Comparison of ENCODE assay signal across 8 mouse cellular contexts in genomic region chrX:18162192-18162857, GRCm38 (mm10). TPM values are rescaled to one million over a fixed set of nuclear protein-coding genes. Genes with fewer than 3 reads are reported as not detected.
DNase-seq lines count a peak whose midpoint lies in the region; ATAC-seq and TF ChIP-seq lines count a peak whose summit lies in the region.

Gene Kdm6a (plus strand): TSS chrX:18162575.

- peak; percentile 55; the same call in 1 of the 2 replicates for TF ChIP-seq POLR2A in testis, adult 2 months (IDR thresholded peaks at IDR 0.05; ENCODE audit: control insufficient read depth, low read depth, low read length)

- H3K4me1 ChIP-seq in E14TG2a.4 (replicated peaks; ENCODE audit: low read depth, low read length): peaks cover 4% of the 10 kb centered on the region
- H3K4me1 ChIP-seq in forebrain, embryonic 12.5 days: no peaks in the 10 kb centered on the region
- no peaks in the 10 kb centered on the region for H3K4me1 ChIP-seq in heart, postnatal 0 days (ENCODE audit: control insufficient read depth, insufficient read depth)
- no peaks in the 10 kb centered on the region; the same call in 1 of the 2 replicates for H3K4me1 ChIP-seq in liver, embryonic 16.5 days (ENCODE audit: control insufficient read depth, low read depth, low read length)
- H3K4me1 ChIP-seq in neural tube, embryonic 13.5 days (replicated peaks): 0 out of 2 replicates have a peak, but pooled peaks cover 3% of the 10 kb centered on the region
- no peaks in the 10 kb centered on the region for H3K4me1 ChIP-seq in testis, adult 2 months (ENCODE audit: control insufficient read depth, insufficient read depth, low read length)

- H3K9me3 ChIP-seq in E14TG2a.4 (ENCODE audit: low read length): no peaks in the 10 kb centered on the region
- no peaks in the 10 kb centered on the region for H3K9me3 ChIP-seq in forebrain, embryonic 12.5 days
- no peaks in the 10 kb centered on the region for H3K9me3 ChIP-seq in heart, postnatal 0 days (replicated peaks; ENCODE audit: control insufficient read depth, low read length)
- no peaks in the 10 kb centered on the region for H3K9me3 ChIP-seq in liver, embryonic 16.5 days (replicated peaks; ENCODE audit: control insufficient read depth, low read length)
- H3K9me3 ChIP-seq in neural tube, embryonic 13.5 days: no peaks in the 10 kb centered on the region

- H3K27ac ChIP-seq in forebrain, embryonic 12.5 days: peak within 1 kb of the TSS; percentile 97
- peak within 1 kb of the TSS; percentile 99 for H3K27ac ChIP-seq in heart, postnatal 0 days (ENCODE audit: low read depth)
- peak within 1 kb of the TSS; percentile 98 for H3K27ac ChIP-seq in liver, embryonic 16.5 days (ENCODE audit: low read length)
- H3K27ac ChIP-seq in neural tube, embryonic 13.5 days (replicated peaks): peak within 1 kb of the TSS; percentile 97
- peak within 1 kb of the TSS; percentile 86 for H3K27ac ChIP-seq in testis, adult 2 months (ENCODE audit: control insufficient read depth, insufficient read depth, low read depth, low read length)

- no peaks in the 10 kb centered on the region for H3K36me3 ChIP-seq in E14TG2a.4 (ENCODE audit: insufficient read depth, low read length)
- no peaks in the 10 kb centered on the region for H3K36me3 ChIP-seq in forebrain, embryonic 12.5 days (replicated peaks)
- H3K36me3 ChIP-seq in heart, postnatal 0 days (replicated peaks; ENCODE audit: control insufficient read depth, insufficient read depth, low read length): no peaks in the 10 kb centered on the region
- no peaks in the 10 kb centered on the region for H3K36me3 ChIP-seq in liver, embryonic 16.5 days (ENCODE audit: control insufficient read depth, insufficient read depth)
- no peaks in the 10 kb centered on the region for H3K36me3 ChIP-seq in neural tube, embryonic 13.5 days
- no peaks in the 10 kb centered on the region for H3K36me3 ChIP-seq in testis, adult 2 months (ENCODE audit: control insufficient read depth, insufficient read depth, low read length)

- peak within 1 kb of the TSS; percentile 89 for H3K4me3 ChIP-seq in E14TG2a.4 (replicated peaks; ENCODE audit: low read length)
- H3K4me3 ChIP-seq in forebrain, embryonic 12.5 days (replicated peaks): peak within 1 kb of the TSS; percentile 82
- H3K4me3 ChIP-seq in heart, postnatal 0 days (ENCODE audit: low read depth, low read length): peak within 1 kb of the TSS; percentile 81
- peak within 1 kb of the TSS; percentile 93 for H3K4me3 ChIP-seq in liver, embryonic 16.5 days (ENCODE audit: low read depth, low read length)
- H3K4me3 ChIP-seq in neural tube, embryonic 13.5 days: peak within 1 kb of the TSS; percentile 79
- H3K4me3 ChIP-seq in testis, adult 2 months (ENCODE audit: control insufficient read depth, low read depth, low read length): peak within 1 kb of the TSS; percentile 89

- peak; percentile 99 for ATAC-seq in forebrain, embryonic 12.5 days (ENCODE audit: low FRiP score)
- peak; percentile 98 for ATAC-seq in heart, postnatal 0 days (ENCODE audit: insufficient read depth, low read depth)
- peak; percentile 93 for ATAC-seq in liver, embryonic 16.5 days (ENCODE audit: low read depth)
- ATAC-seq in neural tube, embryonic 13.5 days (ENCODE audit: low read depth): peak; percentile 99

- no peak for TF ChIP-seq EP300 in heart, postnatal 0 days (IDR thresholded peaks at IDR 0.05; ENCODE audit: low read depth)

- H3K4me2 ChIP-seq in forebrain, embryonic 12.5 days: peak within 1 kb of the TSS; percentile 59
- H3K4me2 ChIP-seq in heart, postnatal 0 days (ENCODE audit: low read depth, low read length): peak within 1 kb of the TSS; percentile 80
- peak within 1 kb of the TSS; percentile 67 for H3K4me2 ChIP-seq in liver, embryonic 16.5 days (ENCODE audit: low read depth, low read length)
- H3K4me2 ChIP-seq in neural tube, embryonic 13.5 days: peak within 1 kb of the TSS; percentile 69

- no peaks in the 10 kb centered on the region for H3K27me3 ChIP-seq in E14TG2a.4 (ENCODE audit: insufficient read depth, low read length)
- no peaks in the 10 kb centered on the region for H3K27me3 ChIP-seq in forebrain, embryonic 12.5 days
- H3K27me3 ChIP-seq in heart, postnatal 0 days (ENCODE audit: control insufficient read depth, insufficient read depth, low read length): no peaks in the 10 kb centered on the region
- H3K27me3 ChIP-seq in liver, embryonic 16.5 days (ENCODE audit: control insufficient read depth, insufficient read depth, low read depth, low read length): no peaks in the 10 kb centered on the region
- H3K27me3 ChIP-seq in neural tube, embryonic 13.5 days: no peaks in the 10 kb centered on the region
- H3K27me3 ChIP-seq in testis, adult 2 months (ENCODE audit: control insufficient read depth, insufficient read depth, low read length): no peaks in the 10 kb centered on the region

- TF ChIP-seq CTCF in E14TG2a.4 (conservative IDR thresholded peaks at IDR 0.05; ENCODE audit: low read length): no peak
- TF ChIP-seq CTCF in heart, postnatal 0 days (IDR thresholded peaks at IDR 0.05; ENCODE audit: low read depth): no peak
- TF ChIP-seq CTCF in testis, adult 2 months (IDR thresholded peaks at IDR 0.05; ENCODE audit: control insufficient read depth, insufficient read depth, insufficient replicate concordance, low read depth, low read length): no peak

- peak within 1 kb of the TSS; percentile 87 for H3K9ac ChIP-seq in forebrain, embryonic 12.5 days
- peak within 1 kb of the TSS; percentile 97 for H3K9ac ChIP-seq in heart, postnatal 0 days (replicated peaks; ENCODE audit: low read depth, low read length)
- peak within 1 kb of the TSS; percentile 95 for H3K9ac ChIP-seq in liver, embryonic 16.5 days (ENCODE audit: low read depth, low read length)
- H3K9ac ChIP-seq in neural tube, embryonic 13.5 days: peak within 1 kb of the TSS; percentile 91

- peak; percentile 95 for DNase-seq in c-Kit-positive CD71-positive TER-119-positive erythroid progenitor cells, embryonic 14.5 days (ENCODE audit: low spot score)
- DNase-seq in heart, postnatal 0 days (ENCODE audit: low spot score): peak; percentile 99
- peak; percentile 99 to 100 for DNase-seq in kidney, postnatal 4 days

- WGBS in forebrain, embryonic 12.5 days: under 1% methylated on average over 34 of the region's 50 CpGs
- WGBS in heart, postnatal 0 days: under 1% methylated on average over 37 of the region's 50 CpGs
- under 1% methylated on average over 50 of the region's 50 CpGs for WGBS in liver, embryonic 16.5 days (ENCODE audit: insufficient replicate concordance)
- WGBS in neural tube, embryonic 13.5 days: 2% methylated on average over 50 of the region's 50 CpGs

RNA-seq across cellular contexts. Expression of gene Kdm6a, which starts in this region (rescaled TPM):
- 32.4 and 35.0 TPM in 2 replicates for polyA plus RNA-seq in forebrain, embryonic 12.5 days (2016; fragmentation: Nextera tagmentation; extraction: Ambion mirVana)
- total RNA-seq in heart, postnatal 0 days (2014; rRNA removed; ENCODE audit: low replicate concordance): 39.4 and 52.1 TPM in 2 replicates
- 12.0 and 12.4 TPM in 2 replicates for polyA plus RNA-seq in heart, postnatal 0 days (2015; fragmentation: Nextera tagmentation; extraction: Ambion mirVana)
- polyA plus RNA-seq in liver, embryonic 16.5 days (2015; fragmentation: Nextera tagmentation; extraction: Ambion mirVana): 18.3 and 23.3 TPM in 2 replicates
- polyA plus RNA-seq in neural tube, embryonic 13.5 days (2015; fragmentation: Nextera tagmentation; extraction: Ambion mirVana): 17.8 and 22.6 TPM in 2 replicates
- polyA plus RNA-seq in testis, adult 2 months (2012; rRNA removed): 3.2 and 4.7 TPM in 2 replicates

Comparison
In these comparisons a context has a peak if more than half of its experiments do, and no peak if none do; other contexts are left out.
1. Peak in every context shown above with its lines: DNase-seq, ATAC-seq, H3K4me3 ChIP-seq and H3K27ac ChIP-seq.